Mouse (Mus musculus) ES-E14 (cell line): ENCODE results near the gene Frmpd1.

ENCODE experiments used
- CHD2 ChIP-seq: IDR thresholded peaks from 2 replicates; pipeline ENCODE4 v1.6.1; 2014; ENCODE audit warnings: mild to moderate bottlenecking, low read depth, low read length, inconsistent platforms
- HCFC1 ChIP-seq: IDR thresholded peaks from 2 replicates; pipeline ENCODE4 v1.6.1; 2012; ENCODE audit warnings: low read length, inconsistent platforms, borderline replicate concordance; ENCODE audit not compliant: insufficient read depth
- MAFK ChIP-seq: IDR thresholded peaks from 2 replicates; pipeline ENCODE4 v1.6.1; 2014; ENCODE audit warnings: mild to moderate bottlenecking, low read depth, low read length, inconsistent platforms; ENCODE audit not compliant: insufficient read depth
- ZC3H11A ChIP-seq: IDR thresholded peaks from 2 replicates; pipeline ENCODE4 v1.6.1; 2012; ENCODE audit warnings: low read depth, mild to moderate bottlenecking, inconsistent platforms, low read length, borderline replicate concordance
- ZNF384 ChIP-seq: IDR thresholded peaks from 2 replicates; pipeline ENCODE4 v1.6.1; 2012; ENCODE audit warnings: low read depth, low read length, inconsistent platforms

GRCm38 (mm10) chr4:45305536-45305935, 120.9 kb downstream of the Frmpd1 start:
- TF ChIP-seq HCFC1 (no peak), ZC3H11A (no peak), ZNF384 (no peak), MAFK (no peak), CHD2 (no peak)
